Comparison of ENCODE assay signal across 13 mouse cellular contexts in genomic region chr8:65138830-65139466, GRCm38 (mm10). TPM values are rescaled to one million over a fixed set of nuclear protein-coding genes. Genes with fewer than 3 reads are reported as not detected.
A peak's percentile ranks its signal among the peaks of the same experiment; 100 is the strongest.
DNase-seq lines count a peak whose midpoint lies in the region; ATAC-seq and TF ChIP-seq lines count a peak whose summit lies in the region.
"Had no signal": no experiment of that assay in that cellular context is flagged by ENCODE, and none has a peak within 500 bp of the region (broad histone marks: within the 10 kb centered on the region; RNA-seq: fewer than 3 reads in every experiment).

No protein-coding gene starts in this region.

- H3K4me3 ChIP-seq in cerebellum, adult 2 months (replicated peaks; ENCODE audit: insufficient read depth, low read depth, low read length): no peak overlapping the region
- H3K4me3 ChIP-seq in left cerebral cortex, adult 2 months: no peak overlapping the region
- H3K4me3 ChIP-seq in MEL (ENCODE audit: control insufficient read depth in 1 of 2, insufficient read depth in 1 of 2, low read depth in 2 of 2, low read length in 2 of 2): no peak overlapping the region
- H3K4me3 ChIP-seq in hindbrain, postnatal 0 days (ENCODE audit: low read length): no peak overlapping the region
- H3K4me3 ChIP-seq: embryonic facial prominence, embryonic 13.5 days; limb, embryonic 12.5 days had no signal

- 65% methylated on average over 3 of the region's 3 CpGs for WGBS in cerebellum, adult 2 months
- WGBS in hindbrain, postnatal 0 days: 71% methylated on average over 3 of the region's 3 CpGs

- H3K4me2 ChIP-seq in hindbrain, postnatal 0 days (ENCODE audit: low read depth, low read length): no peak overlapping the region
- H3K4me2 ChIP-seq: embryonic facial prominence, embryonic 13.5 days; limb, embryonic 12.5 days had no signal

- TF ChIP-seq EP300 in MEL (IDR thresholded peaks at IDR 0.05; ENCODE audit: low read depth in 1 of 2, low read length in 2 of 2): no peak

- H3K27me3 ChIP-seq in cerebellum, adult 2 months (ENCODE audit: control insufficient read depth, insufficient read depth, low read length): no peaks in the 10 kb centered on the region; the same call in 1 of the 2 replicates
- no peaks in the 10 kb centered on the region for H3K27me3 ChIP-seq in MEL (ENCODE audit: control insufficient read depth in 1 of 2, insufficient read depth in 2 of 2, low read length in 2 of 2)
- H3K27me3 ChIP-seq in hindbrain, postnatal 0 days (ENCODE audit: insufficient read depth, low read length): no peaks in the 10 kb centered on the region
- H3K27me3 ChIP-seq: embryonic facial prominence, embryonic 13.5 days; limb, embryonic 12.5 days had no signal

- H3K36me3 ChIP-seq in MEL (ENCODE audit: control insufficient read depth in 1 of 2, insufficient read depth in 2 of 2, low read length in 2 of 2): no peaks in the 10 kb centered on the region
- no peaks in the 10 kb centered on the region for H3K36me3 ChIP-seq in hindbrain, postnatal 0 days (ENCODE audit: insufficient read depth, low read length)
- H3K36me3 ChIP-seq: embryonic facial prominence, embryonic 13.5 days; limb, embryonic 12.5 days had no signal

- no peak overlapping the region for H3K9ac ChIP-seq in MEL (ENCODE audit: control insufficient read depth, low read depth, low read length, poor library complexity, severe bottlenecking)
- H3K9ac ChIP-seq in hindbrain, postnatal 0 days (replicated peaks; ENCODE audit: low read length): no peak overlapping the region
- H3K9ac ChIP-seq: embryonic facial prominence, embryonic 13.5 days; limb, embryonic 12.5 days had no signal

- no peak for DNase-seq in cerebellum, adult 2 months
- no peak for DNase-seq in cerebellum, adult 11-12 months
- DNase-seq in left cerebral cortex, adult 2 months (ENCODE audit: extremely low spot score in 1 of 2, low spot score in 2 of 2): no peak
- no peak for DNase-seq in left cerebral cortex, postnatal 10 days (ENCODE audit: extremely low spot score in 1 of 2, low spot score in 2 of 2)
- DNase-seq in MEL (ENCODE audit: low read depth, low spot score): no peak
- peak; percentile 70 for DNase-seq in hindbrain, postnatal 0 days (ENCODE audit: low spot score)
- no peak for DNase-seq in cerebellum, adult 18-20 months
- DNase-seq in kidney, adult 9 months: no peak
- DNase-seq: gastrocnemius, postnatal 36 days had no signal

- TF ChIP-seq POLR2A in cerebellum, adult 2 months (IDR thresholded peaks at IDR 0.05; ENCODE audit: borderline replicate concordance, insufficient read depth, low read length): no peak
- no peak for TF ChIP-seq POLR2A in MEL (IDR thresholded peaks at IDR 0.05; ENCODE audit: control insufficient read depth in 1 of 2, insufficient read depth in 1 of 2, low read depth in 1 of 2, low read length in 2 of 2, poor library complexity in 1 of 2)

- peak; percentile 36 for TF ChIP-seq RAD21 in MEL (IDR thresholded peaks at IDR 0.05; ENCODE audit: low read depth, low read length)

- no peaks in the 10 kb centered on the region for H3K4me1 ChIP-seq in cerebellum, adult 2 months (ENCODE audit: control insufficient read depth, insufficient read depth, low read length)
- H3K4me1 ChIP-seq in MEL (ENCODE audit: control insufficient read depth in 1 of 2, insufficient read depth in 2 of 2, low read length in 2 of 2): no peaks in the 10 kb centered on the region
- no peaks in the 10 kb centered on the region for H3K4me1 ChIP-seq in hindbrain, postnatal 0 days (ENCODE audit: insufficient read depth, low read length)
- H3K4me1 ChIP-seq: embryonic facial prominence, embryonic 13.5 days; limb, embryonic 12.5 days had no signal

- TF ChIP-seq CTCF in cerebellum, adult 2 months (IDR thresholded peaks at IDR 0.05; ENCODE audit: borderline replicate concordance, insufficient read depth, low read depth, low read length): peak; percentile 1; the same call in 1 of the 2 replicates
- peak; percentile 61 for TF ChIP-seq CTCF in left cerebral cortex, adult 2 months (IDR thresholded peaks at IDR 0.05)
- TF ChIP-seq CTCF in MEL (IDR thresholded peaks at IDR 0.05 in 2 of 3, conservative IDR thresholded peaks at IDR 0.05 in 1 of 3; ENCODE audit: control insufficient read depth in 1 of 3, insufficient read depth in 1 of 3, low read depth in 2 of 3, low read length in 3 of 3, poor library complexity in 1 of 3, severe bottlenecking in 1 of 3): peak in 1 of 3 experiments; percentile 20; a peak in 1 of 6 replicates
- TF ChIP-seq CTCF in hindbrain, postnatal 0 days (IDR thresholded peaks at IDR 0.05; ENCODE audit: low read depth): peak; percentile 75

- ATAC-seq in hindbrain, postnatal 0 days: peak; percentile 53

- no peak overlapping the region for H3K27ac ChIP-seq in cerebellum, adult 2 months (ENCODE audit: insufficient read depth, low read length)
- H3K27ac ChIP-seq in left cerebral cortex, adult 2 months: no peak overlapping the region
- H3K27ac ChIP-seq in MEL (ENCODE audit: control insufficient read depth, low read depth, low read length): no peak overlapping the region
- H3K27ac ChIP-seq in hindbrain, postnatal 0 days: no peak overlapping the region
- H3K27ac ChIP-seq: embryonic facial prominence, embryonic 13.5 days; limb, embryonic 12.5 days had no signal

- intact Hi-C loops in left cerebral cortex, adult 2 months (cut with DNase I): loop anchor here (1.0 to 2.0 kb wide), 2 partner anchors 1304 to 1356 kb away; no protein-coding TSS in a partner anchor
- intact Hi-C loops in left cerebral cortex, postnatal 10 days (cut with DNase I): loop anchor here (2.0 kb wide), 1 partner anchor 1358 kb away; no protein-coding TSS in a partner anchor

- no peaks in the 10 kb centered on the region for H3K9me3 ChIP-seq in MEL (replicated peaks; ENCODE audit: insufficient read depth, low read length)
- no peaks in the 10 kb centered on the region for H3K9me3 ChIP-seq in hindbrain, postnatal 0 days (ENCODE audit: low read length)
- H3K9me3 ChIP-seq: embryonic facial prominence, embryonic 13.5 days; limb, embryonic 12.5 days had no signal

- H3K79me2 ChIP-seq in MEL (ENCODE audit: control insufficient read depth, insufficient read depth, low read length, poor library complexity): no peaks in the 10 kb centered on the region

TF ChIP-seq in MEL, 35 proteins besides CTCF, POLR2A, EP300 and RAD21:
- TF ChIP-seq UBTF (IDR thresholded peaks at IDR 0.05; ENCODE audit: borderline replicate concordance, insufficient read depth, low read depth, low read length): no peak
- TF ChIP-seq POLR2AphosphoS5 (IDR thresholded peaks at IDR 0.05; ENCODE audit: borderline replicate concordance, low read depth, low read length): no peak
- TF ChIP-seq HCFC1 (IDR thresholded peaks at IDR 0.05; ENCODE audit: low read depth, low read length): no peak
- no peak for TF ChIP-seq MEF2A (IDR thresholded peaks at IDR 0.05; ENCODE audit: extremely low read depth, insufficient replicate concordance, low read depth, low read length, poor library complexity, severe bottlenecking)
- no peak for TF ChIP-seq BHLHE40 (IDR thresholded peaks at IDR 0.05; ENCODE audit: borderline replicate concordance, low read depth, low read length)
- TF ChIP-seq USF1 (IDR thresholded peaks at IDR 0.05; ENCODE audit: low read depth, low read length): no peak
- TF ChIP-seq GABPA (IDR thresholded peaks at IDR 0.05; ENCODE audit: low read depth, low read length): no peak
- no peak for TF ChIP-seq TBP (IDR thresholded peaks at IDR 0.05; ENCODE audit: low read depth, low read length)
- TF ChIP-seq NELFE (IDR thresholded peaks at IDR 0.05; ENCODE audit: low read depth, low read length): no peak
- TF ChIP-seq MAFK (IDR thresholded peaks at IDR 0.05; ENCODE audit: borderline replicate concordance, low read depth, low read length): no peak

RNA-seq across cellular contexts. Expression of gene BC030870, which starts 9.6 kb away (rescaled TPM):
- polyA plus RNA-seq in cerebellum, adult 2 months (2012; rRNA removed): not detected in 2 replicates
- not detected for total RNA-seq in left cerebral cortex, adult 2 months (2021)
- not detected for total RNA-seq in left cerebral cortex, postnatal 10 days (2021)
- total RNA-seq in MEL (2012; rRNA removed): not detected in 2 replicates
- not detected for polyA plus RNA-seq in MEL (2012; ENCODE audit: insufficient read depth in 1 of 2, insufficient read length in 2 of 2, low read depth in 1 of 2, low replicate concordance in 2 of 2, missing spikeins in 1 of 2)
- not detected in 2 replicates for total RNA-seq in hindbrain, postnatal 0 days (2014; rRNA removed)
- polyA plus RNA-seq in hindbrain, postnatal 0 days (2015; fragmentation: Nextera tagmentation; extraction: Ambion mirVana): not detected in 2 replicates
- total RNA-seq: gastrocnemius, postnatal 36 days; hematopoietic stem cell, adult 5-6 weeks; megakaryocyte progenitor cell, adult 5-6 weeks had no signal
- polyA plus RNA-seq: embryonic facial prominence, embryonic 13.5 days; limb, embryonic 12.5 days had no signal
